Mouse (Mus musculus) CH12.LX (cell line): ENCODE measurements around the gene Olfr1504.

Experiments
- CTCF ChIP-seq, 2 experiments: IDR thresholded peaks in 1 of 2; conservative IDR thresholded peaks in 1 of 2; 2 replicates each; pipeline ENCODE4 v1.5.1; 2011 to 2012; ENCODE audit warnings: low read depth in 2 of 2, low read length in 2 of 2, improper control_type of control experiment in 1 of 2, inconsistent platforms in 1 of 2, mild to moderate bottlenecking in 1 of 2, moderate library complexity in 1 of 2
- EP300 ChIP-seq: IDR thresholded peaks from 2 replicates; pipeline ENCODE4 v1.6.1; 2011; ENCODE audit warnings: low read length, improper control_type of control experiment
- GABPA ChIP-seq: IDR thresholded peaks from 2 replicates; pipeline ENCODE4 v1.6.1; 2012; ENCODE audit warnings: low read depth, low read length, improper control_type of control experiment, inconsistent platforms; ENCODE audit not compliant: insufficient replicate concordance
- MEF2A ChIP-seq: IDR thresholded peaks from 2 replicates; pipeline ENCODE4 v1.6.1; 2014; ENCODE audit warnings: low read depth, mild to moderate bottlenecking, inconsistent platforms, low read length, improper control_type of control experiment, borderline replicate concordance
- MXI1 ChIP-seq: IDR thresholded peaks from 2 replicates; pipeline ENCODE4 v1.6.1; 2011; ENCODE audit warnings: mild to moderate bottlenecking, low read depth, low read length, improper control_type of control experiment
- NELFE ChIP-seq: IDR thresholded peaks from 2 replicates; pipeline ENCODE4 v1.6.1; 2011; ENCODE audit warnings: low read depth, low read length, improper control_type of control experiment
- POLR2A ChIP-seq: IDR thresholded peaks from 2 replicates; pipeline ENCODE4 v1.6.1; 2011; ENCODE audit warnings: low read depth, mild to moderate bottlenecking, improper control_type of control experiment, low read length
- RCOR1 ChIP-seq: conservative IDR thresholded peaks from 2 replicates; pipeline ENCODE4 v1.6.1; 2012; ENCODE audit warnings: low read depth, mild to moderate bottlenecking, inconsistent platforms, low read length, improper control_type of control experiment
- SMC3 ChIP-seq: IDR thresholded peaks from 2 replicates; pipeline ENCODE4 v1.6.1; 2011; ENCODE audit warnings: low read depth, low read length, improper control_type of control experiment
- USF1 ChIP-seq: IDR thresholded peaks from 2 replicates; pipeline ENCODE4 v1.6.1; 2014; ENCODE audit warnings: low read depth, mild to moderate bottlenecking, inconsistent platforms, low read length, improper control_type of control experiment
- ZC3H11A ChIP-seq: IDR thresholded peaks from 2 replicates; pipeline ENCODE4 v1.6.1; 2012; ENCODE audit warnings: low read depth, mild to moderate bottlenecking, inconsistent platforms, low read length, improper control_type of control experiment

- no peak for TF ChIP-seq POLR2A
- TF ChIP-seq CTCF (conservative IDR thresholded peaks at IDR 0.05 in 1 of 2, IDR thresholded peaks at IDR 0.05 in 1 of 2; ENCODE audit: low read depth in 2 of 2, low read length in 2 of 2) = no peak
- no peak for TF ChIP-seq NELFE
- no peak for TF ChIP-seq ZC3H11A
- TF ChIP-seq GABPA = no peak
- no peak for TF ChIP-seq MXI1
- TF ChIP-seq USF1 = no peak
- TF ChIP-seq SMC3 = no peak
- TF ChIP-seq RCOR1 = no peak
- no peak for TF ChIP-seq EP300
- no peak for TF ChIP-seq MEF2A
These were observed 36.2 kb downstream of the Olfr1504 start, which contains the start of gene Olfr1502 for GRCm38 (mm10) chr19:13861495-13861894.
